Mouse (Mus musculus): ENCODE results near the gene Cpt1a. TPM values are rescaled to one million over a fixed set of nuclear protein-coding genes. Genes with fewer than 3 reads are reported as not detected.

Cpt1a gene
- total RNA-seq, 2 experiments from 2014 or later = 6.2 to 8.3 TPM

GRCm38 (mm10) chr19:3365089-3365488 lies 43.0 kb downstream of the Cpt1a start:
- no peak for DNase-seq (ENCODE audit: low spot score)

- DNase-seq (ENCODE audit: low spot score) = no peak
Measured at GRCm38 (mm10) chr19:3368276-3368675, 46.1 kb downstream of the Cpt1a start.

DNA sequence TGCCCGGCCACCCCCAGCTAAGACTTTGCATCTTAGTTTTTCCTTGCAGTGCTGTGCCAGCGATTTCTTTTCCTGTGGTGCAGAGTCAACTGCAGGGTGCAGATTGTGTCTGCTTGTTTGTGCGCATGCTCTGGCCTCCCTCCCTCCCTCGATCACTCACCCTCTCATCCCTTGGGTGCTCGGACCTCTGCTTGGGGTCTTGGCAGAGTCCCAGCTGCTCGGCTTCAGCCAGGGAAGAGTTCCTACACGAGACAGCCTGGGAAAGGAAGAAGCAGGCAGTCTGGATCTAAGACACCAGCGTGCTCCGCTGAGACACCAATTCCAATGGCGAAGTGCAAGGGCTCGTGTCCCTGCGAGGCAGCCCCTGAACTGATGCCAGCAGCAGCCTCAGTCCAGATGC lies 51.2 kb downstream of the Cpt1a start:
- DNase-seq (ENCODE audit: low spot score) = no peak

DNA sequence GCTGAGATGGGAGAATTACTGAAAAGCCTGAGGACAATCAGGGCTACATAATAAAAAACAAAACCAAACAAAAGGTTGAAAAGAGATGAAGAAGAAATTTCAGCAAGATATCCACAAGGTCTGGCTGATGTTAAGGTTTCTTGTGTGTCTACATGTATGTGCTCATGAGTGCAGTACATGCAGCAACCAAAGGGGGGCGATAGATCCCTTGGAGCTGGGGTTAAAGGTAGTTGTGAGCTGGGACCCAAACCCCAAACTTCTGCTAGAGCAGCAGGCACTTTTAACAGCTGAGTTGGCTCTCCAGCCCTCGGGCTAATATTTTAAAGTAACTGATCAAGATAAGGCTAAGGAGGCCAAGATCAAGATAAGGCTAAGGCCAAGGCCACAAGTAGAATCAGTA lies 51.9 kb downstream of the Cpt1a start:
- DNase-seq (ENCODE audit: low spot score) = no peak

- no peak for DNase-seq (ENCODE audit: low spot score)
Measured at GRCm38 (mm10) chr19:3375945-3376495, 53.9 kb downstream of the Cpt1a start.

DNA sequence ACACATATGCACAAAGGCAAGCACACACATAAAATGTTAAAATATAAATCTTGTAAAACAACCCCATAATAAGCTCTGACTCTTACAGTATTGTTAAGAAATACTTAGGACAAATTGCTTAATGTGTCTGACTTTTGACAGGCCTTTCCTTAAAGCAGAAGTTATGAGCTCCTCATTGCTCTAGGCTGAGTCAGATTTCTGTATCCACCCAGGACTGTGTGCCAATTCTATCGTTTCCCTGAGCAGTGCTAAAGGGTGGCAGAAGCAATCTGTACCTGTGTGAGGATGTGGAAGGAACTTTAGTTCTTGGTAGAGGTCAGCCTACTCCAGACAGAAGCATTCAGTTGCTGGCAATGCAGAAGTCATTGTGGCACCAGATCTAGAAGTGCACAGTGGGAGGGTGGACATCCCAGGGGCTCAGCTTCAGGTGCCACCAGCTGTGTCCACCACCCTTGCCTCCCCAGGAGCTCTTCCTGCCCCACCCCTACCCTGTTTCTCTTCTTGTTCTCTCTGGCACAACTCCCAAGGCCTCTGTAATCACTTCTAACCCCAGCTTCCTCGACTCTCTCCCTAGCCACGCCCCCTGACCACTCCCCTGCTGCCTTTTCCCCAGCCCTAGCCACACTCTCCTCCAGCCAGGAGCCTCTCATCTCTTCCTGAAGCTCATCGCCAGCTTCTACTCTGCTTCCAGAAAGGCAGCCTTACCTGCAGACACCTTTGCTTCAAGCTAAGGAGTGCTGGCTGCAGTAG lies 55.0 kb downstream of the Cpt1a start:
- DNase-seq (ENCODE audit: low spot score) = no peak

DNA sequence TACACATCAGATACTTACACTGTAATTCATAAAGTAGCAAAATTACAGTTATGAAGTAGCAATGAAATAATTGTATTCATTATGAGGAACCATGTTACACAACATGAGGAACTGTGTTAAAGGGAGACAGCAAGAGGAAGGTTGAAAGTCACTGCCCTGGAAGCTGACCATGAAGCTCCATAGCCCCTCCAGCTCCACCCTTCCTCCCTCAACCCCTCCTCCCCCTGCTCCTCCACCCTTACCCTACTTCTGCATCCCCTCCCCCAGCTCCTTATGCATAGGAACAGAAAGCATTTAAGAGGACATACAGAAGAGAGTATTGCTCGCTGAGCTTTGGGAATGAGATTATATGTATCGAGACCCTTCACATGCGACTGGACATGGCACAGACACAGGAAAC lies 56.5 kb downstream of the Cpt1a start:
- no peak for DNase-seq (ENCODE audit: low spot score)

DNA sequence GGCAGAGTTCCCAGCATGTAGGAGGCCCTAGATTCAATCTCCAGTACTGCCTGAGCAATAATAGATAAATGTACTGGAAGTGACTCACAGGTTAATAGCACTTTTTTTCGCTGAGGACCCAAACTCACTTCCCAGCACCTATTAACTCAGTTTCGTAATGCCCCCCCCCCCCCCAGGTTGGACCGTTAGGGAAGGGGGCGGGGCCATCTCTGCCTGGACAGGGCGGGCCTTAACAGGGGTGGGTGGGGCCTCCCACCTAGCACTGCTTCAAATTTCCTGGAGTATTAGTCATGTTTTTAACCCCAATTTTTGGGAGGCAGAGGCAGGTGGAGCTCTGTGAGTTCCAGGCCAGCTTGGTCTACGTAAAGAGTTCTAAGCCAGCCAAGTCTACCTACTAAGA lies 65.9 kb downstream of the Cpt1a start:
- no peak for DNase-seq (ENCODE audit: low spot score)

- peak; percentile 83 for DNase-seq (ENCODE audit: low spot score)
Measured at GRCm38 (mm10) chr19:3388629-3389057, 66.5 kb downstream of the Cpt1a start, which contains the start of gene Tesmin. Gene Tesmin (plus strand): TSS chr19:3388857.

DNA sequence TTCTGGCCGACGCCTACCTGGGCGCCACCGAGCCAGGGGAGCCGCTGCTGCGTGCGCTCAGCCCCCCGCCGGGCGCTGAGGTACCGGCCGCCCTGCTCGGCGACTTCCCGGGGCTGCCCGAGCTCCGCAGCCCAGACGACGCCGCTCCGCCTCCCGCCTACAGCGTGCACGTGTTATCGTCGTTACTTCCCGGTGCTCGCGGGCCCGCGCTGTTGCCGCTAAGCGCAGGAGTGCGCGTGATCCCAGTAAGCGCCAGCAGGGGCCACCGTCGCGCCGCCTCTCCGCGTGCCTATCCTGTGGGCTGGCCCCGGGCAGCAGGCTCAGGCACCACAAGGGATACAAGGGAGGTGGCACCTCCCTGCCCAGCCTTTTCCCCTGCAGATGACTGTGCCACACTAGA lies 67.0 kb downstream of the Cpt1a start:
- DNase-seq (ENCODE audit: low spot score) = peak; percentile 86

GRCm38 (mm10) chr19:3392384-3392783 lies 70.2 kb downstream of the Cpt1a start:
- DNase-seq (ENCODE audit: low spot score) = no peak

- DNase-seq (ENCODE audit: low spot score) = no peak
Measured at GRCm38 (mm10) chr19:3394216-3394615, 72.1 kb downstream of the Cpt1a start.

DNA sequence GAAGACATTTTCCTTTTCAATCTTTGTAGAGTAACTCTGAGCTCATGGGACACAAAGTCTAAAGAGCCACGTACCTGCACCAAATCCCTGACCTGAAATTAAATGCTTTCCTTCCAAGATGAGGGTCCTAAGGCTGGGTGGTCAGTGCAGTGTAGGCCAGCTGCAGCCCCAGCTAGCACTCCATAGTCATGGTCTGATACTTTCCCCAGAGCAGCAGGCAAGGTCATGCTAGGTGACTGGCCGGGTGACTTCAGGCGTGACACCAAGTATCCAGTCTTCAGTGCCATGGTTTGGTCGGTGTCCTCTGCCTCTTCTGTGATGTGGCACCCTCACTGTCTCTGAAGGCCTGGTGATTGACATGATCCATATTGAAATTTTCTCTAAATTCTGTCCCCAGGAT lies 77.9 kb downstream of the Cpt1a start:
- no peak for DNase-seq (ENCODE audit: low spot score)

- DNase-seq (ENCODE audit: low spot score) = no peak
Measured at GRCm38 (mm10) chr19:3401504-3401903, 79.4 kb downstream of the Cpt1a start.

DNA sequence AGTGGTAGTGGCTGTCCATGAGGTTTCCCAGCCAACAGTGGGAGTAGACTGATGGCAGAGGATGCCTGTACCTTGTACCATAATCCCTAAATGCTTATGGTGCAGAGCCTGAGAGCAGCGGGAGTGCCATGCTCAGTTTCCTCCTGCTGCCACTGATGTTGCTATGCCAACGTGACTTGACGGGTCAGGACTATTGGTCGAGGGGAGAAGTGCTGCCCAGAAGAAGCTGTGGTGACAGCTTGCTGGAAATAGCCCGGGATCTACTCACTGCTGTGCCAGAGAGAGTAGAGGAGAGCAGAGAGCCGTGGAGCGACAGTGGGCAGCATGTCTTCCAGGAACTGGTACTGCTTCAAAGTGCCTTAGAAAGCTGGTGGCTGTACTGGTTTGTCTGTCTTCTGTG lies 79.8 kb downstream of the Cpt1a start:
- no peak for DNase-seq (ENCODE audit: low spot score)

DNA sequence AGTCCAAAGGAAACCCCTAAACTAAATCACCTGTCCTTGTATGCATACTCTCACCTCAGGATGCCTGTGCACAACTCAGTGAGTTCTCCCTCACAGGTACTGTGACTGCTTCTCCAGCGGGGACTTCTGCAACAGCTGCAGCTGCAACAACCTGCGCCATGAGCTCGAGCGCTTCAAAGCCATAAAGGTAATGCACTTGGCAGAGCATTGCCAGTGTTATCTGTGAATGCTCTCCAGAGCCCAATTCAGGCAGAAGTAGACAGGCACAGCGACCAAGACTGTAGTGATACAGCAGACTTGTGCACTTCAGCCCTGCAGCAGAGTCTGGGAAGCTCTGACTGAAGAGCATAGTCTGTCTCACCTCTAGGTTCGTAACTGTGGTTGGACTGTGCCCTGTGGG lies 80.3 kb downstream of the Cpt1a start:
- DNase-seq (ENCODE audit: low spot score) = no peak

- DNase-seq (ENCODE audit: low spot score) = no peak
Measured at GRCm38 (mm10) chr19:3404030-3404429, 81.9 kb downstream of the Cpt1a start.

GRCm38 (mm10) chr19:3405531-3406281 lies 83.6 kb downstream of the Cpt1a start:
- DNase-seq (ENCODE audit: low spot score) = no peak

- DNase-seq (ENCODE audit: low spot score) = no peak
Measured at GRCm38 (mm10) chr19:3414268-3414733, 92.2 kb downstream of the Cpt1a start, which contains the start of gene Gal. Gene Gal (minus strand): TSS chr19:3414544.

DNA sequence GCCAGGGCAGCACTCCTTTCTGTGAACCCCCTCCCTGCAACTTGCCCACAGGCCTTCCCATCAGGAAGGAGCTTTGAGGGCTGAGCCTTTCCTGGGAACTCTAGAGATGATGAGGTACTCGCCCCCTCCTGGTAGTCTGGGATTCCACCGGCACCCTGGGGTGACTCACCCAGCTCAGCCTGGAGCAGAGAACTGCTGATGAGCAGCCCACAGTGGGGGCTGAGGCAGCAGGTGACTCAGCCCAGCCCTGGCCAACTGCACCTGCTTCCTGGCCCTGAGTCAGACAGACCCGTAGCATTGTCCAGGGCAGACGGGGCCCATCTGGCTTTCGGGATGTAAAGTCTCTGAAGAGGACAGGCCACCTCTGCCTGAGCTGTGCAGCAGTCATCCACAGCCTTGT lies 97.1 kb downstream of the Cpt1a start:
- DNase-seq (ENCODE audit: low spot score) = no peak

DNA sequence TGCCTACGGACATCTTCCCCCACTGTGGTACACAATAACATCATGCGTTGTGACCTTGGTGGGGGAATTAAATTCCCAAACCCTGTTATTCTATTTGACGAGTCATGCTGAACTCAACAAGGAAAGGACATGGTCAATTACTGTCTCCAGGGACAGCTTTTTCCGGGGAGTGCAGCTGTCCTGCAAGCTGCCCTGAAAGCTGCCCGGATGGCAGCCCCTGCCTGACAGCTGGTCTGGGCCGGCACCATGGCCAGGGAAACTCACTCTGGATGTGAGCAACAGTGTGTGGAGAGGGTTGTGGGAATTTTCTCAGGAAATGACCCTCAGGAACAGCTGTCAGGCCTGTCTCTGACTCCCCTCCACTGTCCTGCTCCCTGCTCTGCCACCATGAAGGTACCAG lies 100.4 kb downstream of the Cpt1a start:
- no peak for DNase-seq (ENCODE audit: low spot score)

- DNase-seq (ENCODE audit: low spot score) = no peak
Measured at GRCm38 (mm10) chr19:3422981-3423380, 100.8 kb downstream of the Cpt1a start.
